Mouse (Mus musculus): ENCODE measurements around the gene Crybg3. TPM values are rescaled to one million over a fixed set of nuclear protein-coding genes. Genes with fewer than 3 reads are reported as not detected.

Gene Crybg3
- total RNA-seq (2021), result 1 to 10 TPM; 5.0 to 5.7 TPM
- long read RNA-seq, experiment 1, partial matches to known transcripts, result 0 of 1 reads
- long read RNA-seq, experiment 1, other reads (novel, unspliced or antisense), result 1 of 1 reads
- long read RNA-seq, experiment 2, partial matches to known transcripts, result 0 of 1 reads
- long read RNA-seq, experiment 2, other reads (novel, unspliced or antisense), result 1 of 1 reads

DNA sequence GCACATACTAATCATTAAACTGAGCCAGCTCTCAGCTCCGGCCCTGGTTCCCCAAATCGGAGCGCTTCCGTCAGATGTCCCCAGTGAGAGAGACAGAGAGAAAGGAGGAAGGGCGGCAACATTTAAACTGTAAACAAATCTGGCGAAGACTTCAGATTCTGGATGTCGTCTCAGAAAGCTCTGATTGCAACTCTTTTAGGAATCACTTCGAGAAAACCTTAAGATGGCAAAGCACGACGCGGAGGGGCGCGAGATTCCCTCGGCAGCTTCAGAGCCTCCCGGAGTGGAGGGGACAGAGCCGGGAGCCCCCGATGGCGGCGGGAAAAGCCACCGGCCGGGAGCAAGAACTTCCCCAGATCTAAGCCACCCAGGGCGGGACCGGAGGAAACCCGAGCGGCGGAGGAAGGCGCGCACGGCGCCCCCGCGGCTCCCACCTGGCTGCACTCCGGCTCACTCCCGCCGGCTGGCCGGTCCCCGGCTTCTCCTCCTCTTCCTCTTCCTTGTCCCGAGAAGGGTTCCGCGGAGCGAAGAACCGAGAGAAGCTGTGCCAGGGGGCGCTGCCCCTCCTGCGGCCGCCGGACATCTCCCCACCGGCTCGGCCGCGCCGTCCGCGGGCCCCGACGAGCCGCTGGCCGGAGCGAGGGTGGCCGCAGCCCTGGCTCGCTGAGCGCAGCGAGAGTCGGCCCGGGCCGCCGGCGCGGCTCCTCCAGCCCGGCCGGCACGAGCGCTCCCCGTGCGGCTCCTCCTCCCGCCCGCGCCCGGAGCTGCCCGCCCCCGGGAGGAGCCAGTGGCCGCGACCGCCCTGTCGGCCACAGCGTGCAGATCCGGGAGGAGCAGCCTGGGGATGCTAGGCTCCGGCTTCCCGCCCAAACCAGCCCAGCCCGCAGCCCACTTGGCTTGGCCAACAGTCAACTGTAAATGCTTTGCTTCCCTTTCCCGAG is at the start of gene Crybg3:
TSS of gene Crybg3 (minus strand) at position 669 of the 941 bp plus-strand sequence.
- DNase-seq (ENCODE audit: low spot score in 2 of 2), result peak; percentile 43

DNA sequence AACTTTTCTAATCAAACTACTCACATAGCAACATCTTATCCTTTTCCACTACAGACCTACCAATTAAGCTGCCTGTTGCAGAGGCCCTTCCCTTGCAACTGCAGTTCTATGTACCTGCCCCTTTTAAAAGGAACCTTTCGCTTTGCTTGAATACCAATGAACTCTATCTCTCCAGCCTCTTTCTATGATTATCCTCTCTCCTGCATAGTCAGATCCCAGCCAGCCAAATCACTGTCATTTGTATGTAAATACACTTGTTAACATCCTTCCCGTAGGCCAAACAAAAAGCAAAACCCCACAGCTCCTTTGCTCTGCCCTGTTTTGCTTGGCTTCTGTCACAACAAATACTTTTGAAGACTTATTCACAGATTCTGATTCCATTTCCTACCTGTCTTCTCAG is 43.0 kb upstream of the Crybg3 start:
- no peak for DNase-seq (ENCODE audit: low spot score in 2 of 2)

DNA sequence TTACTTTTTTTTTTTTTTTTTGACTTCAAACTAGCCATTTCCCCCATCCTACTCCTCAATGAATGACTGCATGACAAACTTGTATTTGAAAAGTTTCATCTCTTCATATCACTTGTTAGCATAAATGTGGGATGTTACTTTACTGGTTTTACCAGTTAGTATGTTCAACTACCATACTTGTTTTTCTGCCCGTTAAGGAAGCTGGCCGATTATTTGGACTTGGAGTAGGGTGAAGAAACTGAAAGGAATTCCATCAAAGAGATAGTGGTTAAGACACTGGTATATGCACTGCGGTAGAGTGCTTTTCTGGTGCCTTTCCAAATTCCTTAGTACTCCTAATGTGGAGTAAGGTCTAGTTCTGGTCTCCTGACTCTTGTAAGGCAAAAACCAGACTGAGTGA is 39.2 kb upstream of the Crybg3 start:
- DNase-seq (ENCODE audit: low spot score in 2 of 2), result no peak

DNA sequence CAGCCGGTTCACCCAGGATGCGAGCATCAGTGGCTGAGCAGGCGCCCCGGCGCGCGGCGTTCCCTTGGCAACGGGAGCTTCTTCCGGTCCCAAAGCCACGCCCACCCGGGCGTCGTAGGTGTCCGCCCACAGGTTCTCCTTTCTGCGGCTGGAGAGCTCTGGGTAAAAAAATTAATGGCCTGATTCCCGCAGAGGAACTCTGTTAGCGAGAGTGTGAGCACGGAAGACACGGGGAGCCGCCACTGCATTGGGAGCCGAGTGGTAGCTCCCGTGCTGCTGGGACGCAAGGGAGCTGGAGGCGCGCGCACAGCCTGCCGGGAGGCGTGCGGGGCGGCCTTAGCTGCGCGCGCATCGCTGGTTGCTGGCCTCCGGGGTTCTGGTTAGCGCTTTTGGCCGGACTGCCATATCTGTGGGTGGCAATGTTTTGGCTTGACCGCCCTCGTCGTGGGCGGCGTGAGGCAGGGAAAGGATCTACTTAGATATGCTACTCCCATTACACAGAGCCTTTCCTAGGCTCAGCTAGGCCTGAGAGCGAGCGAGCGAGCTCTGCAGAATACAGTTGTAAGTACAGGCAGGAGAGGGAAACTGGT is 38.4 kb upstream of the Crybg3 start, which contains the start of gene Arl6:
TSS of gene Arl6 (minus strand) at position 290 of the 590 bp plus-strand sequence.
- peak; percentile 95 to 97 for DNase-seq (ENCODE audit: low spot score in 2 of 2)

DNA sequence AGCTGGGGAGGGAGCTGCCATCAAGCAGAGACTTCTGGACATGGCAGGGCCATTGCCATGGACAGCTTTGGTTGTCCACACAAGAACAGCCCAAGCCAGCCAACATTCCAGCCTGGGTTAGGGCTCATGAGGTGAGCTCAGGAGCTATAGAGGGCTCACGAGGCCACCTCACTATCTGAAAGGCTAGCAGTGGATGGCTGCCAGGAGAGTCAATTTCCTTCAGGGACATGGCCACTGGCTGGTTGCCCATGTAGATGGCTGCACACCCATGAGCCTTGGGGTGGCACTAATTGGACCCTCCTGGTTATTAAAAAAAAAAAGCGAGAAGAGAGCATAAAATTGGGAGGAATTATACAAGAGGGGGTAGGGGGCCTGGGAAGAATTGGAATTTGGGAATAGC is 33.8 kb upstream of the Crybg3 start:
- no peak for DNase-seq (ENCODE audit: low spot score in 2 of 2)

DNA sequence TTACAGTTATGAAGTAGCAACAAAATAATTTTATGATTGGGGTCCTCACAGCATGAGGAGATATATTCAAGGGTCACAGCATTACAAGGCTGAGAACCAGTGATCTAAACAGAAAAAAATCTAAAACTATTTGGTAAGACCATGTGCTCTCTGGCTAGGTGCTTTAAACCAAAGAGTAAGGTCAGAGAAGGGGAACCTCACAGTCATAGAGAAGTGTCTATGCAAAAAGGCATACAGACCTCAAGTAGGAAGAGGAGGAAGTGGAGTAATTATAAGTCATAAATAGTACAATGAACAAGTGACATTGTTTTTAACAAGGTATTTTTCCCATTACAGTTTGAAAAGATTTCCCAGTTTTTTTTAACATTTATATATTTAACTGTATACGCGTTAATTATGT is 20.8 kb upstream of the Crybg3 start:
- no peak for DNase-seq (ENCODE audit: low spot score in 2 of 2)

- DNase-seq (ENCODE audit: low spot score in 2 of 2), result peak in 1 of 2 experiments; percentile 58
Observed at GRCm38 (mm10) chr16:59617167-59617566, 16.4 kb upstream of the Crybg3 start.

DNA sequence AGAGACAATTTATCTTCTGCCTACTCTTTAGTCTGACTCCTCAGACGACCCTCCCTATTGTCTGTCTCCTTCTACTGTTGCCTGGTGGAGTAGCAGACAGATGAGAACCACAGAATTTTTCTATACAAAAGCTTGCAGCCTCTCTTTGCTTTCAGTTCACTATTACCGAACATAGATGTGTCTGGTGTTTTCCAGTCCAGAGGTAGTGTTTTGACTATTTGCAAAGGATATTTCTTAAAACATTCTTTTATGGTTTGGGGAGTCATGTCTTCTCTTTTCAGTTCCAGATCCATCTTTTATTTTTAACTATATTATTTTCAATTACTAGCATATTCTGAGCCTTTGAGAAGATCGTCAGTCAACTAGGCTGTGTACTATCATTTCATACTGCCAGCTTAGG is 14.9 kb upstream of the Crybg3 start:
- no peak for DNase-seq (ENCODE audit: low spot score in 2 of 2)

- DNase-seq (ENCODE audit: low spot score in 2 of 2), result no peak
Observed at GRCm38 (mm10) chr16:59610750-59611149, 10.0 kb upstream of the Crybg3 start.

GRCm38 (mm10) chr16:59604078-59604781 is 3.5 kb upstream of the Crybg3 start:
- DNase-seq (ENCODE audit: low spot score in 2 of 2), result peak; percentile 33 to 41

DNA sequence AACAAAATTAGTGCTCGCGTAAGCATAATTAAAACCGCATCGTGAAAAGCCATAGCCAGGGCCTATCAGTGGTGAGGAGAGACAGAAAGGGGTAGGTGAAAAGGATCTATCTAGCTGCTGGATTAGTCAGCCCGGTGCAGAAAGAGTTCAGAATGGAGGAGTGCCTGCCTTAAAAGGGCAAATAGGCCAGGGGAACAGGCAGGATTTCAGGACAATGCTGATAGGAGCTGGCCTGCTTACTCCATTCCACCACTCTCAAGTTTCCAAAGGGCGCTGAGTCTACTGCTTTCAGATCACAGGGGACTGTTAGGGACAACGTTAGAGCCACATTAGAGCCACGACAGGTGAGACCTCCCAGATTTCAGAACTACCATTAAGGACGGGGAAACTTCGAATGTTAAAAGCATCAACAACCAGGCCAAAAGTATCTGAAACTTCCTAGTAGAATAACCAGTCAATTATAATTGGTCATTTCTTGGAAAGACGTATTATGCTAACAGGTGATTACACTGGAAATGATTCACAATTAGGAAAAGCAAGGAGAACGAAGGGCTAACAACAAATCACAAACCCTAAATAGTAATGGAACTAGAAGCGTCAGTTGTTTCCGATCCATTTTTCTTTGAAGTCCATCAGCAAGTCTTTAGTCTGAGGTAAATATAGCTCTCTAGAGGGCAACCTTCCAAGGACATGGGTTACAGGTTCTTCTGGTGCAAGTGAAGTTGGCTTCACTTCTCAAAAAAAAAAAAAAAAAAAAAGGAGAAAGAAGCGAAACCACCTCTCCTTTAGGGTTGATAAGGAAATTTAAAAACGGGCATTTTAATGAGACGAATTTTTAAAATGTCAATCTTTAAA is 1.1 kb downstream of the Crybg3 start:
- no peak for DNase-seq (ENCODE audit: low spot score in 2 of 2)

DNA sequence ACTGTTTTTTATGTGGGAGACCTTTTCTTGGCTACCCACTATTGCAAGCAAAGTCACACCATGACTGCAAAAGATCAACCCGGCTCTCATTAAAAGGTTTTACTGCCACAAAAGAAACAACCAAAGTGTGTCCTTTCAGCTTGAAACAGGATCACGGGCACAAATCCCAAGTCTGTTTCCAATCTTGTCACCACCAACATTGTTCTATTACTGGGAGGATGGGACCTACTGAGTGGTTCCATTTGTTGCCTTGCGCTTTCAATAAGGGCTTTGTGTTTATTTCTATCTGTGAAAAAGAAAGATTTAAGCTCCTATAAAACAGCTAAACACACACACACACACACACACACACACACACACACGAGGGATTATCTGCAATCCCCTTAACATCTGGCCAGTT is 1.8 kb downstream of the Crybg3 start:
- DNase-seq (ENCODE audit: low spot score in 2 of 2), result no peak

DNA sequence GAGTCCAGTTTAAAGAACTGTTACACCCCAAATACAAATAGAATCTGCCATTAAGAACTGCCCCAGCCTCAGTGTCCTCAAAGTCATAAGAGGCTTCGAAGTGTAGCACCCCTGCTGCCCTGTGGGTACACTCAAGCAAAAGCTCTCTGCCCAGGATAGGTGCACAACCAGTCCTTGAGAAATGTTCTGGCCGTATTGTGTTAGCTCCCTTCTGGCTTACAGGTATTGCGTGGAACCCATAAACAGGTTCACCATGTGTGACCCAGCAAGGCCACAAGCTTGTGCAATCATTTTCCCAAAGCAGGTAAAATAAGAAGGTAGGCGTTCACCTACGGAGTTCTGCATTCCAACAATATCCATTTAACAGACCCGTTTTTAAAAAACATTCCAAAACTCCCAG is 3.5 kb downstream of the Crybg3 start:
- DNase-seq (ENCODE audit: low spot score in 2 of 2), result no peak

DNA sequence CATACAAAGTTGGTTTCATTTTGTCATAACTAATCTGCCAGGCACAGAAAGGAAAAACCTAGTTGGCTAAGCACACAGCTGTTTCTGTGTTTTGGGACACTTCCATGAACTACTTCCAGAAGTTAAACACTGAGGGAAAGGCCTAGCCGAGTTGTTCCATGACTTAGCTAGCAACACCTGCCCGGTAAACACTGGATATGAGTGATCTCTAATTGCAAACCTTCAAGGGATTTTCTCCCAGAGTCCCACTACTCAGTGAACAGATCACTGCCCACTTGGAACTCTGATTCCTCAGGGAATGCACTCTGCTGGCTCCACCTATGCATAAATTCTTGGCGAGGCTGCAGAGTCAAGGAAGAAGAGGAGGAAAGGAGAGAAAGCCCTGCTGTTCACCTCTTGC is 6.1 kb downstream of the Crybg3 start:
- no peak for DNase-seq (ENCODE audit: low spot score in 2 of 2)

GRCm38 (mm10) chr16:59590790-59591189 is 10.0 kb downstream of the Crybg3 start:
- DNase-seq (ENCODE audit: low spot score in 2 of 2), result no peak

DNA sequence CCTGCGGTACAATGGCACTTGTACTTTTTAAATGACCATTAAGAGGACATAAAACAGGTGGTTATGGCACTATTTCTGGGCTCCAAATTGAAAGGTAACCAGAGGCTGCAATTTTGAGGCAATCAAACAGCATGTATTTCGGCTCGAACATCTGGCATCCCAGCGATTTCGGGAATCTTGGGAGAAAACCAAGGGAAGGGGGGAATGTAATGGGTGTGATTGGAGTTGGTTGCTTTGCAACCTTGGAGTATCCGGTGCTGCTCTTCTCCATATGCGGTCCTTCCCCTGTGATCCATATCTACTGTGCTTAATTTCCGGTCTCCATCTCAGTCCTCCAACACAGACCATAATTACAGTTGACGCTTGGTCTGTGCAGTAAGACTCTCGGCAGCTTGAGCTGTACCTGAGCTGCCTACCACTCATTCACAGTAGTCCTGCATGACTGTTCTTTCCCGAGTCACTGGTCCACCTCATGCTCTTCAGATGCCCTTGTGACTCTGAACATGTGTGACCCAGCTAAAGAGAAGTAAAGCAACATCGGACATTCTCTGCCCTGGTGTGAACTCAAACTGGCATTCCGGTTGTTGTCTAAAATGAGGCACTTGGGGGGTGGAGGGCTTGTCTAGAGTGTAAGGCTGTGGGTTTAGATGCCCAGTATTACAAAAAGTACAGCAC is 12.3 kb downstream of the Crybg3 start:
- DNase-seq (ENCODE audit: low spot score in 2 of 2), result no peak

DNA sequence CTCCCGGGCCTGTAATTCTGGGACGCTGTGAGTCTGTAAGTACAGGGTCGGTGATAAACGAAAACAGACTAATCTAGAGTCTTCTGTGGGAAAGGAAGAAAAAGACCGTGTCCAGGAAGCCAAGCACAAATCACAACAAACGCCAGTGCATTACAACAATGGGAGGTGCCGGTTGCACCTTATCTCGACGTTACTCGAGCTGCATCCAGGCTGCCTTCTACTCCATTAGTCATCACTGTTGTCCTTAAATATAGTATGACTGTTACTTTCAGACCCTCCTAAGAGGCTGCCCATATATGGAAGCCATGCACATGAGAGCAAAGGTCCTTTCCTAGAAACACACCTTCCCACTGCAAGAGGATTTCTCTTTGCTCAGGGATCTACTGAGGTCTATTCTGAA is 13.0 kb downstream of the Crybg3 start:
- DNase-seq (ENCODE audit: low spot score in 2 of 2), result no peak

DNA sequence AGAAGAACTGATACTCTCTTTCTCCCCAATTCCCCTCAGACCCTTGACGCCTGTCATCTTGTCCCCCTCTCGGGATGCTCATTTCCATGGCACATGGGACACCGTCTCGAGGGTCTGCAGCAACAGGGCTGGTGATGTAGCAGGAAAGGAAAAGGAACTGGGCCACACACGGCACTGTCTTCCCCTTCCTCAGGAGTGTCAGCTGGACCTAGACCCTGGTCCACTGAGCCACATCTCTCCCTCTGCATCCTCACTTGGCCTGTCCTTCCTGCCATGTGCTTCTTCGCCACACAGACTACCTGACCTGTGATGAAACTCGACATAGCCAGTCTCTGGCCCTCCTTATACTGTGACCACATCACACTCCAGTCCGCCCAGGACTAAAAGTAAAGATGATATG is 13.9 kb downstream of the Crybg3 start:
- no peak for DNase-seq (ENCODE audit: low spot score in 2 of 2)

- no peak for DNase-seq (ENCODE audit: low spot score in 2 of 2)
Observed at GRCm38 (mm10) chr16:59586276-59586675, 14.5 kb downstream of the Crybg3 start.

DNA sequence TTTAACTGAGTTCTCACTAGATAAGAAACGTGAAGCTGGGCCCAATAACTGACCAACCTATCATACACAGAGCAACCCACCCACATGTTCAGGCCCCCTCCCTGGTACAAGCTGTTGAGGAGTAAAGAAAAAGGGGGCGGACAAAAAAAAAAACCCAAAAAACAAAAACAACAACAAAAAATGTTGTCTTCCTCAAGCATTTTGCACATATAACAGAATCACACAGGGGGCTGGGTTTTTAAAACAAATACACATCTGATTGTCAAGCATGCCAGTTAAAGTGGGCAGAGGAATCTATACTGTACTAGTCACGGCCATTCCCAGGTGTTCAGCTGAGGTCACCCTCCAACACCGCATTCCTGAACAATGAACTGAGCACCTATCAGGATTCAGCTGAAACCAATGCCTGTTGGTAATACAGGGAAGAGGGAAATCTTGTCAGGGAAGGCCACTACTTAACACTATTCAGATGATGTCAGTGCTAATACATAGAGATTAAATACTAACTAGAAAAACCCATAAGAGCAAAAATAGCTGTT is 15.0 kb downstream of the Crybg3 start:
- no peak for DNase-seq (ENCODE audit: low spot score in 2 of 2)
